Mouse (Mus musculus) intestine, postnatal 0 days (tissue): ENCODE data around the gene Adcy2. TPM values are rescaled to one million over a fixed set of nuclear protein-coding genes. Genes with fewer than 3 reads are reported as not detected.

Experiments used
- ATAC-seq: fragments of 200-750 bp; cut with Nextera tagmentation; 2 replicates; pipeline ENCODE4 v1.8.0; 2017; ENCODE audit warnings: mild to moderate bottlenecking, moderate TSS enrichment, moderate library complexity
- H3K27ac ChIP-seq: fragments of 300-500 bp; sonication (generic); 2 replicates; pipeline ENCODE4 v1.5.1; 2014; ENCODE audit warnings: mild to moderate bottlenecking, low read depth, low read length, moderate library complexity
- H3K27me3 ChIP-seq: fragments of 300-500 bp; sonication (generic); replicated peaks from 2 replicates; pipeline ENCODE4 v1.6.1; 2014; ENCODE audit warnings: low read length, mixed read lengths; ENCODE audit not compliant: control insufficient read depth, insufficient read depth
- H3K36me3 ChIP-seq: fragments of 300-500 bp; sonication (generic); 2 replicates; pipeline ENCODE4 v1.6.1; 2014; ENCODE audit warnings: mild to moderate bottlenecking, moderate library complexity; ENCODE audit not compliant: control insufficient read depth, insufficient read depth
- H3K4me1 ChIP-seq: fragments of 300-500 bp; sonication (generic); replicated peaks from 2 replicates; pipeline ENCODE4 v1.6.1; 2014; ENCODE audit warnings: antibody characterized with exemption, low read length, mixed read lengths; ENCODE audit not compliant: control insufficient read depth, insufficient read depth
- H3K4me2 ChIP-seq: fragments of 300-500 bp; sonication (generic); replicated peaks from 2 replicates; pipeline ENCODE4 v1.6.1; 2014; ENCODE audit warnings: low read depth, mild to moderate bottlenecking, moderate library complexity
- H3K4me3 ChIP-seq: fragments of 300-500 bp; sonication (generic); 2 replicates; pipeline ENCODE4 v1.5.1; 2014; ENCODE audit warnings: low read depth, low read length
- H3K9ac ChIP-seq: fragments of 300-500 bp; sonication (generic); 2 replicates; pipeline ENCODE4 v1.6.1; 2014; ENCODE audit warnings: mild to moderate bottlenecking, low read depth, low read length
- H3K9me3 ChIP-seq: fragments of 300-500 bp; sonication (generic); 2 replicates; pipeline ENCODE4 v1.6.1; 2016; ENCODE audit warnings: mixed run types; ENCODE audit not compliant: control insufficient read depth
- CTCF ChIP-seq: sonication (generic); IDR thresholded peaks from 2 replicates; pipeline ENCODE4 v1.5.1; 2016; ENCODE audit warnings: low read depth, mild to moderate bottlenecking, control low read depth, antibody characterized with exemption, moderate library complexity
- WGBS: fragments of 180-500 bp; shearing (Covaris S2); extraction: QIAGEN DNeasy Blood & Tissue Kit; methylation state at CpG from one replicate; pipeline ENCODE4 v1.1.7; 2014; 5-methylcytosine and 5-hydroxymethylcytosine counted together
- polyA plus RNA-seq: library from polyadenylated mRNA; unstranded; fragments of >200 nt; fragmentation: Nextera tagmentation; extraction: Ambion mirVana; gene quantifications from 2 replicates; pipeline ENCODE4 v1.2.1, GENCODE M21; 2015

Adcy2 gene
- polyA plus RNA-seq, 1 experiment from 2014 or later = 1.2 TPM

GRCm38 (mm10) chr13:68826461-68826860 lies 172.9 kb downstream of the Adcy2 start:
- no peak overlapping the region for H3K27ac ChIP-seq
- no peak overlapping the region for H3K4me2 ChIP-seq
- H3K27me3 ChIP-seq = no peaks in the 10 kb centered on the region
- TF ChIP-seq CTCF = no peak
- H3K9me3 ChIP-seq = no peaks in the 10 kb centered on the region
- WGBS = 87% methylated on average over 1 of the region's 1 CpGs
- no peaks in the 10 kb centered on the region for H3K4me1 ChIP-seq
- no peak overlapping the region for H3K4me3 ChIP-seq
- no peak for ATAC-seq
- no peaks in the 10 kb centered on the region for H3K36me3 ChIP-seq
- no peak overlapping the region for H3K9ac ChIP-seq

- TF ChIP-seq CTCF = no peak
- Histone ChIP-seq H3K4me2 (no peak overlapping the region), H3K9ac (no peak overlapping the region), H3K9me3 (no peaks in the 10 kb centered on the region), H3K4me1 (no peaks in the 10 kb centered on the region), H3K27ac (no peak overlapping the region; the same call in 1 of the 2 replicates), H3K4me3 (no peak overlapping the region), H3K27me3 (no peaks in the 10 kb centered on the region), H3K36me3 (no peaks in the 10 kb centered on the region)
- no peak for ATAC-seq
- WGBS = 67% methylated on average over 13 of the region's 13 CpGs
Observed at GRCm38 (mm10) chr13:68820858-68821579, 178.3 kb downstream of the Adcy2 start.

GRCm38 (mm10) chr13:68815704-68816477 lies 183.4 kb downstream of the Adcy2 start:
- H3K36me3 ChIP-seq = no peaks in the 10 kb centered on the region
- no peaks in the 10 kb centered on the region for H3K4me1 ChIP-seq
- no peaks in the 10 kb centered on the region for H3K27me3 ChIP-seq
- no peak overlapping the region for H3K9ac ChIP-seq
- no peak for TF ChIP-seq CTCF
- no peak overlapping the region for H3K4me2 ChIP-seq
- H3K9me3 ChIP-seq = no peaks in the 10 kb centered on the region
- WGBS = 72% methylated on average over 4 of the region's 4 CpGs
- H3K27ac ChIP-seq = no peak overlapping the region
- no peak for ATAC-seq
- no peak overlapping the region for H3K4me3 ChIP-seq

- Histone ChIP-seq H3K9me3 (no peaks in the 10 kb centered on the region), H3K27me3 (no peaks in the 10 kb centered on the region), H3K27ac (no peak overlapping the region), H3K4me1 (no peaks in the 10 kb centered on the region), H3K4me2 (no peak overlapping the region), H3K36me3 (no peaks in the 10 kb centered on the region), H3K4me3 (no peak overlapping the region), H3K9ac (no peak overlapping the region)
- TF ChIP-seq CTCF = no peak
- 86% methylated on average over 3 of the region's 3 CpGs for WGBS
- no peak for ATAC-seq
Observed at GRCm38 (mm10) chr13:68811185-68811584, 188.2 kb downstream of the Adcy2 start.

- no peak overlapping the region for H3K27ac ChIP-seq
- no peaks in the 10 kb centered on the region for H3K9me3 ChIP-seq
- peak; percentile 50 for TF ChIP-seq CTCF
- H3K4me1 ChIP-seq = no peaks in the 10 kb centered on the region
- H3K27me3 ChIP-seq = no peaks in the 10 kb centered on the region
- no peak overlapping the region for H3K9ac ChIP-seq
- WGBS = 56% methylated on average over 6 of the region's 6 CpGs
- H3K4me3 ChIP-seq = no peak overlapping the region
- no peak for ATAC-seq
- H3K4me2 ChIP-seq = no peak overlapping the region
- H3K36me3 ChIP-seq = no peaks in the 10 kb centered on the region
Observed at GRCm38 (mm10) chr13:68799777-68800176, 199.6 kb downstream of the Adcy2 start.

GRCm38 (mm10) chr13:68793286-68793685 lies 206.1 kb downstream of the Adcy2 start:
- Histone ChIP-seq H3K27ac (no peak overlapping the region), H3K36me3 (no peaks in the 10 kb centered on the region), H3K9ac (no peak overlapping the region), H3K4me3 (no peak overlapping the region), H3K9me3 (no peaks in the 10 kb centered on the region), H3K4me1 (no peaks in the 10 kb centered on the region), H3K27me3 (no peaks in the 10 kb centered on the region), H3K4me2 (no peak overlapping the region)
- no peak for ATAC-seq
- no peak for TF ChIP-seq CTCF
